Mouse (Mus musculus) thymus, adult 2 months (tissue): ENCODE results near the gene Nrg3. TPM values are rescaled to one million over a fixed set of nuclear protein-coding genes. Genes with fewer than 3 reads are reported as not detected.

Source experiments
- DNase-seq: peaks from one replicate; pipeline ENCODE4 v3.0.0; 2021
- H3K27ac ChIP-seq: fragments of 200-500 bp; 2 replicates; pipeline ENCODE4 v1.5.1; 2012; ENCODE audit warnings: low read length, control low read depth; ENCODE audit not compliant: control insufficient read depth, insufficient read depth
- H3K27me3 ChIP-seq: fragments of 200-500 bp; 2 replicates; pipeline ENCODE4 v1.6.1; 2012; ENCODE audit warnings: mild to moderate bottlenecking, low read length, moderate library complexity, mixed read lengths; ENCODE audit not compliant: control insufficient read depth, insufficient read depth
- H3K36me3 ChIP-seq: fragments of 200-500 bp; 2 replicates; pipeline ENCODE4 v1.6.1; 2012; ENCODE audit warnings: mild to moderate bottlenecking, low read length, moderate library complexity; ENCODE audit not compliant: control insufficient read depth, insufficient read depth
- H3K4me1 ChIP-seq: fragments of 200-500 bp; replicated peaks from 2 replicates; pipeline ENCODE4 v1.6.1; 2012; ENCODE audit warnings: low read length; ENCODE audit not compliant: control insufficient read depth, insufficient read depth
- H3K4me3 ChIP-seq: fragments of 200-500 bp; 2 replicates; pipeline ENCODE4 v1.5.1; 2012; ENCODE audit warnings: mild to moderate bottlenecking, low read length, control low read depth, moderate library complexity; ENCODE audit not compliant: control insufficient read depth, insufficient read depth
- CTCF ChIP-seq: fragments of 200-500 bp; IDR thresholded peaks from 2 replicates; pipeline ENCODE4 v1.5.1; 2012; ENCODE audit warnings: mild to moderate bottlenecking, control low read depth, low read length, moderate library complexity, borderline replicate concordance; ENCODE audit not compliant: control insufficient read depth, poor library complexity, insufficient read depth; ENCODE audit errors: extremely low read depth
- POLR2A ChIP-seq: fragments of 200-500 bp; IDR thresholded peaks from 2 replicates; pipeline ENCODE4 v1.6.1; 2012; ENCODE audit warnings: mild to moderate bottlenecking, low read length, control low read depth, moderate library complexity; ENCODE audit not compliant: control insufficient read depth, poor library complexity, insufficient read depth; ENCODE audit errors: extremely low read depth
- WGBS: fragments of 180-500 bp; shearing (Covaris S2); methylation state at CpG from one replicate; pipeline ENCODE4 v1.1.7; 2018; 5-methylcytosine and 5-hydroxymethylcytosine counted together
- polyA plus RNA-seq: library from polyadenylated mRNA; depleted of rRNA; stranded (reverse); fragments of >200 nt; gene quantifications from 2 replicates; pipeline ENCODE4 v1.2.3, GENCODE M21; 2012

Gene Nrg3
- polyA plus RNA-seq, 1 experiment: not detected

- 83% methylated on average over 1 of the region's 1 CpGs for WGBS
- DNase-seq: no peak
- TF ChIP-seq POLR2A: no peak
- no peak for TF ChIP-seq CTCF
- no peaks in the 10 kb centered on the region for H3K27me3 ChIP-seq
- H3K4me1 ChIP-seq: no peaks in the 10 kb centered on the region
- H3K4me3 ChIP-seq: no peak overlapping the region
- H3K27ac ChIP-seq: no peak overlapping the region
- no peaks in the 10 kb centered on the region for H3K36me3 ChIP-seq
These were observed 918.3 kb downstream of the Nrg3 start for GRCm38 (mm10) chr14:38554636-38555035.

GRCm38 (mm10) chr14:38547257-38547656, 925.6 kb downstream of the Nrg3 start:
- Histone ChIP-seq H3K4me3 (no peak overlapping the region), H3K27me3 (no peaks in the 10 kb centered on the region), H3K27ac (no peak overlapping the region), H3K36me3 (no peaks in the 10 kb centered on the region), H3K4me1 (no peaks in the 10 kb centered on the region)
- TF ChIP-seq CTCF: no peak
- no peak for TF ChIP-seq POLR2A
- 75% methylated on average over 2 of the region's 2 CpGs for WGBS
- no peak for DNase-seq

- WGBS: 89% methylated on average over 1 of the region's 1 CpGs
- Histone ChIP-seq H3K4me1 (no peaks in the 10 kb centered on the region), H3K27ac (no peak overlapping the region), H3K4me3 (no peak overlapping the region), H3K36me3 (no peaks in the 10 kb centered on the region), H3K27me3 (no peaks in the 10 kb centered on the region)
- DNase-seq: no peak
- no peak for TF ChIP-seq CTCF
- TF ChIP-seq POLR2A: no peak
These were observed 937.7 kb downstream of the Nrg3 start for GRCm38 (mm10) chr14:38535181-38535580.

GRCm38 (mm10) chr14:38533495-38533894, 939.4 kb downstream of the Nrg3 start:
- Histone ChIP-seq H3K27me3 (no peaks in the 10 kb centered on the region), H3K36me3 (no peaks in the 10 kb centered on the region), H3K27ac (no peak overlapping the region), H3K4me1 (no peaks in the 10 kb centered on the region), H3K4me3 (no peak overlapping the region)
- no peak for DNase-seq
- TF ChIP-seq CTCF (no peak), POLR2A (no peak)

GRCm38 (mm10) chr14:38516232-38516631, 956.7 kb downstream of the Nrg3 start:
- TF ChIP-seq CTCF: no peak
- no peak for TF ChIP-seq POLR2A
- H3K36me3 ChIP-seq: no peaks in the 10 kb centered on the region
- no peaks in the 10 kb centered on the region for H3K4me1 ChIP-seq
- WGBS: 74% methylated on average over 5 of the region's 5 CpGs
- H3K27ac ChIP-seq: no peak overlapping the region
- no peak for DNase-seq
- no peaks in the 10 kb centered on the region for H3K27me3 ChIP-seq
- no peak overlapping the region for H3K4me3 ChIP-seq

- H3K27ac ChIP-seq: no peak overlapping the region
- H3K4me3 ChIP-seq: no peak overlapping the region
- no peaks in the 10 kb centered on the region for H3K4me1 ChIP-seq
- H3K27me3 ChIP-seq: no peaks in the 10 kb centered on the region
- no peak for TF ChIP-seq POLR2A
- no peak for TF ChIP-seq CTCF
- H3K36me3 ChIP-seq: no peaks in the 10 kb centered on the region
- 92% methylated on average over 2 of the region's 2 CpGs for WGBS
- no peak for DNase-seq
These were observed 963.9 kb downstream of the Nrg3 start for GRCm38 (mm10) chr14:38509016-38509415.

- Histone ChIP-seq H3K27me3 (no peaks in the 10 kb centered on the region), H3K4me3 (no peak overlapping the region), H3K4me1 (no peaks in the 10 kb centered on the region), H3K27ac (no peak overlapping the region), H3K36me3 (no peaks in the 10 kb centered on the region)
- DNase-seq: no peak
- no peak for TF ChIP-seq CTCF
- no peak for TF ChIP-seq POLR2A
- 46% methylated on average over 1 of the region's 1 CpGs for WGBS
These were observed 977.9 kb downstream of the Nrg3 start for GRCm38 (mm10) chr14:38494970-38495369.
